ENCODE assay signal across 24 mouse cellular contexts in the genomic region with DNA sequence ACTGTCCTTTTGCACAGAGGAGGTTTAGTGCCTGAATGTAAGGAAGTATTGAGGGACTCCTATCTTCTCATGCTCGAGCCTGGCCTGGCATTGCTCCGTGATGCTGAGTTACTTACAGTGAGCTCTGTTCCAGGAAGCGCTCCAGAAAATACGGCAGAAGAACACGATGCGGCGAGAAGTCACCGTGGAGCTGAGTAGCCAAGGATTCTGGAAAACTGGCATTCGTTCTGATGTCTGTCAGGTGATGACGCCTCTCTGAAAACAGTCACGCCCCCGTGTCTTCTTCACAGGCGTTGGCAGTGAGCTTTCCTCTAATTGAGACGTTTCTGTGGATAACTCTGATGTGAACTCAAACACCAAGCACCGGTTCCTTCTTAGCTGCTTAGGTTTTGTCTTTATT.
DNase-seq lines count a peak whose midpoint lies in the region; ATAC-seq and TF ChIP-seq lines count a peak whose summit lies in the region.
"Had no signal": no experiment of that assay in that cellular context is flagged by ENCODE, and none has a peak within 500 bp of the region (broad histone marks: within the 10 kb centered on the region; RNA-seq: fewer than 3 reads in every experiment).

No protein-coding gene starts in this region.

- no peak for TF ChIP-seq POLR2A in brain, embryonic 14.5 days (IDR thresholded peaks at IDR 0.05; ENCODE audit: borderline replicate concordance, extremely low read depth, insufficient read depth, insufficient read length, poor library complexity, severe bottlenecking)
- no peak for TF ChIP-seq POLR2A in olfactory bulb, adult 2 months (IDR thresholded peaks at IDR 0.05; ENCODE audit: insufficient read depth, low read depth, low read length)

- no peak for ATAC-seq in hindbrain, embryonic 13.5 days (ENCODE audit: low FRiP score)
- ATAC-seq: inflammation-experienced regulatory T-cells, adult 6 months; midbrain, embryonic 16.5 days had no signal

- H3K4me1 ChIP-seq in heart, embryonic 10.5 days: no peaks in the 10 kb centered on the region
- peaks cover 5% of the 10 kb centered on the region; the same call in 1 of the 2 replicates for H3K4me1 ChIP-seq in olfactory bulb, adult 2 months (ENCODE audit: control insufficient read depth, insufficient read depth, low read length)
- H3K4me1 ChIP-seq in hindbrain, embryonic 13.5 days (replicated peaks): no peaks in the 10 kb centered on the region
- H3K4me1 ChIP-seq: limb, embryonic 12.5 days; lung, embryonic 15.5 days; neural tube, embryonic 15.5 days; stomach, embryonic 15.5 days had no signal

- peaks cover 87% of the 10 kb centered on the region for H3K36me3 ChIP-seq in heart, embryonic 10.5 days
- H3K36me3 ChIP-seq in hindbrain, embryonic 13.5 days: peaks cover 91% of the 10 kb centered on the region

- intact Hi-C loops in heart, postnatal 36 days (cut with DNase I): no loop called here

- peak; percentile 51 for DNase-seq in heart, embryonic 10.5 days (ENCODE audit: low spot score)
- no peak for DNase-seq in heart, postnatal 36 days
- DNase-seq in brain, embryonic 14.5 days (ENCODE audit: low read depth): peak; percentile 38
- peak; percentile 65 to 80 for DNase-seq in frontal cortex, adult 2 months (ENCODE audit: extremely low spot score in 1 of 2, low spot score in 1 of 2)
- DNase-seq in liver: no peak
- DNase-seq in kidney, adult 8-10 months: no peak
- DNase-seq: adrenal gland, adult 2 months; cerebellum, adult 11-12 months; cerebellum, postnatal 14 days; gastrocnemius, postnatal 25 days; kidney, adult 9 months; kidney, postnatal 25 days; lung, postnatal 4 days; thymus, adult 18-20 months; thymus, postnatal 4 days had no signal

- WGBS in heart, embryonic 10.5 days: 82% methylated on average over 15 of the region's 15 CpGs
- WGBS in olfactory bulb, adult 2 months: 46% methylated on average over 15 of the region's 15 CpGs
- WGBS in hindbrain, embryonic 13.5 days: 95% methylated on average over 15 of the region's 15 CpGs

- H3K4me2 ChIP-seq in hindbrain, embryonic 13.5 days: no peak overlapping the region
- H3K4me2 ChIP-seq: limb, embryonic 12.5 days; lung, embryonic 15.5 days; neural tube, embryonic 15.5 days; stomach, embryonic 15.5 days had no signal

- no peak for TF ChIP-seq CTCF in brain, embryonic 14.5 days (IDR thresholded peaks at IDR 0.05; ENCODE audit: borderline replicate concordance, extremely low read depth, insufficient read depth, insufficient read length)
- no peak for TF ChIP-seq CTCF in olfactory bulb, adult 2 months (IDR thresholded peaks at IDR 0.05; ENCODE audit: insufficient read depth, low read depth, low read length)

- H3K27me3 ChIP-seq in heart, embryonic 10.5 days (ENCODE audit: insufficient read depth, poor library complexity, severe bottlenecking): no peaks in the 10 kb centered on the region
- no peaks in the 10 kb centered on the region for H3K27me3 ChIP-seq in hindbrain, embryonic 13.5 days
- H3K27me3 ChIP-seq: limb, embryonic 12.5 days; lung, embryonic 15.5 days; neural tube, embryonic 15.5 days; stomach, embryonic 15.5 days had no signal

- H3K9ac ChIP-seq in hindbrain, embryonic 13.5 days: no peak overlapping the region
- H3K9ac ChIP-seq: limb, embryonic 12.5 days; liver, embryonic 14.5 days; lung, embryonic 15.5 days; neural tube, embryonic 15.5 days; stomach, embryonic 15.5 days had no signal

- no peaks in the 10 kb centered on the region for H3K9me3 ChIP-seq in heart, embryonic 10.5 days
- no peaks in the 10 kb centered on the region for H3K9me3 ChIP-seq in hindbrain, embryonic 13.5 days
- H3K9me3 ChIP-seq: limb, embryonic 12.5 days; lung, embryonic 15.5 days; neural tube, embryonic 15.5 days; stomach, embryonic 15.5 days had no signal

- H3K4me3 ChIP-seq in heart, embryonic 10.5 days: no peak overlapping the region
- H3K4me3 ChIP-seq in olfactory bulb, adult 2 months (ENCODE audit: insufficient read depth, low read depth, low read length): no peak overlapping the region
- no peak overlapping the region for H3K4me3 ChIP-seq in hindbrain, embryonic 13.5 days
- H3K4me3 ChIP-seq: limb, embryonic 12.5 days; lung, embryonic 15.5 days; neural tube, embryonic 15.5 days; stomach, embryonic 15.5 days had no signal

- H3K27ac ChIP-seq in heart, embryonic 10.5 days: no peak overlapping the region
- H3K27ac ChIP-seq in olfactory bulb, adult 2 months (ENCODE audit: insufficient read depth, low read depth, low read length): peak overlapping the region; percentile 63
- H3K27ac ChIP-seq in hindbrain, embryonic 13.5 days: no peak overlapping the region
- H3K27ac ChIP-seq: limb, embryonic 12.5 days; liver, embryonic 14.5 days; lung, embryonic 15.5 days; neural tube, embryonic 15.5 days; stomach, embryonic 15.5 days had no signal

Comparison
In these comparisons a context has a peak if more than half of its experiments do, and no peak if none do; other contexts are left out.
1. DNase-seq: peak in heart, embryonic 10.5 days (single experiment), brain, embryonic 14.5 days (single experiment) and frontal cortex, adult 2 months (2 of 2); none in heart, postnatal 36 days (0 of 2), liver (single experiment) and kidney, adult 8-10 months (0 of 2).